Mouse (Mus musculus) liver, embryonic 16.5 days (tissue): ENCODE data around the gene Gm38394. TPM values are rescaled to one million over a fixed set of nuclear protein-coding genes. Genes with fewer than 3 reads are reported as not detected.

ENCODE experiments used
- ATAC-seq: fragments of 200-750 bp; cut with Nextera tagmentation; 2 replicates; pipeline ENCODE4 v1.8.0; 2017; ENCODE audit warnings: low read depth, mild to moderate bottlenecking, moderate number of reproducible peaks, moderate library complexity
- H3K27ac ChIP-seq: fragments of 300-500 bp; sonication (generic); 2 replicates; pipeline ENCODE4 v1.5.1; 2014; ENCODE audit warnings: mild to moderate bottlenecking, low read length
- H3K27me3 ChIP-seq: fragments of 300-500 bp; sonication (generic); 2 replicates; pipeline ENCODE4 v1.6.1; 2014; ENCODE audit warnings: low read depth, low read length, mixed read lengths; ENCODE audit not compliant: control insufficient read depth, insufficient read depth
- H3K36me3 ChIP-seq: fragments of 300-500 bp; sonication (generic); 2 replicates; pipeline ENCODE4 v1.6.1; 2014; ENCODE audit warnings: mild to moderate bottlenecking; ENCODE audit not compliant: control insufficient read depth, insufficient read depth
- H3K4me1 ChIP-seq: fragments of 300-500 bp; sonication (generic); 2 replicates; pipeline ENCODE4 v1.6.1; 2014; ENCODE audit warnings: low read depth, low read length, mixed read lengths; ENCODE audit not compliant: control insufficient read depth
- H3K4me2 ChIP-seq: fragments of 300-500 bp; sonication (generic); 2 replicates; pipeline ENCODE4 v1.6.1; 2014; ENCODE audit warnings: low read depth, low read length, mixed read lengths
- H3K4me3 ChIP-seq: fragments of 300-500 bp; sonication (generic); 2 replicates; pipeline ENCODE4 v1.5.1; 2014; ENCODE audit warnings: low read depth, mild to moderate bottlenecking, low read length
- H3K9ac ChIP-seq: fragments of 300-500 bp; sonication (generic); 2 replicates; pipeline ENCODE4 v1.6.1; 2014; ENCODE audit warnings: low read depth, low read length
- H3K9me3 ChIP-seq: fragments of 300-500 bp; sonication (generic); replicated peaks from 2 replicates; pipeline ENCODE4 v1.6.1; 2016; ENCODE audit warnings: low read length; ENCODE audit not compliant: control insufficient read depth
- WGBS: fragments of 180-500 bp; shearing (Covaris S2); extraction: QIAGEN DNeasy Blood & Tissue Kit; methylation state at CpG from one replicate; pipeline ENCODE4 v1.1.7; 2014; ENCODE audit not compliant: insufficient replicate concordance; 5-methylcytosine and 5-hydroxymethylcytosine counted together
- polyA plus RNA-seq: library from polyadenylated mRNA; unstranded; fragments of >200 nt; fragmentation: Nextera tagmentation; extraction: Ambion mirVana; gene quantifications from 2 replicates; pipeline ENCODE4 v1.2.1, GENCODE M21; 2015

The Gm38394 gene
- polyA plus RNA-seq, 1 experiment from 2014 or later: 1.4 TPM

DNA sequence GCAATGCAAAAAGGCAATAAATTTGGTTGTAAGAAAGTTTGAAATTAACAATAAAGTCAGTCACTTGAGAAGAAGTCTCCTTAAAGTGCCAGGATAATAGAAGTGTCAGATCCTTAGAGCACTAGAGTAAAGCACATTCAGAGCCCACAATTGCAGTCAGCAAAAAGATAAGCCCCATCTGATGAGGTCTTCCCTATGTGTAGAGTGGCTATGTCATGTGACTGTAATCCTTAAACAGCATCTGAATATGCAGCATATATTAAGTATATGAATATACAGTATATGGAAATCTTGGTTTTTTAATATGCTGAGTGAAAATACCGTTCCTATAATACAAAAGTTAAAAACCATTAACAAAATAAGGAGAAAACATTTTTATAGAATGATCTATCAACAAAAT lies 8.1 kb downstream of the Gm38394 start:
- H3K27me3 ChIP-seq: no peaks in the 10 kb centered on the region
- no peak for ATAC-seq
- no peak overlapping the region for H3K9ac ChIP-seq
- no peak overlapping the region for H3K4me2 ChIP-seq
- H3K4me1 ChIP-seq: peaks cover 6% of the 10 kb centered on the region
- H3K9me3 ChIP-seq: no peaks in the 10 kb centered on the region
- no peak overlapping the region for H3K27ac ChIP-seq
- 81% methylated on average over 1 of the region's 1 CpGs for WGBS
- H3K4me3 ChIP-seq: no peak overlapping the region
- peaks cover 8% of the 10 kb centered on the region for H3K36me3 ChIP-seq

DNA sequence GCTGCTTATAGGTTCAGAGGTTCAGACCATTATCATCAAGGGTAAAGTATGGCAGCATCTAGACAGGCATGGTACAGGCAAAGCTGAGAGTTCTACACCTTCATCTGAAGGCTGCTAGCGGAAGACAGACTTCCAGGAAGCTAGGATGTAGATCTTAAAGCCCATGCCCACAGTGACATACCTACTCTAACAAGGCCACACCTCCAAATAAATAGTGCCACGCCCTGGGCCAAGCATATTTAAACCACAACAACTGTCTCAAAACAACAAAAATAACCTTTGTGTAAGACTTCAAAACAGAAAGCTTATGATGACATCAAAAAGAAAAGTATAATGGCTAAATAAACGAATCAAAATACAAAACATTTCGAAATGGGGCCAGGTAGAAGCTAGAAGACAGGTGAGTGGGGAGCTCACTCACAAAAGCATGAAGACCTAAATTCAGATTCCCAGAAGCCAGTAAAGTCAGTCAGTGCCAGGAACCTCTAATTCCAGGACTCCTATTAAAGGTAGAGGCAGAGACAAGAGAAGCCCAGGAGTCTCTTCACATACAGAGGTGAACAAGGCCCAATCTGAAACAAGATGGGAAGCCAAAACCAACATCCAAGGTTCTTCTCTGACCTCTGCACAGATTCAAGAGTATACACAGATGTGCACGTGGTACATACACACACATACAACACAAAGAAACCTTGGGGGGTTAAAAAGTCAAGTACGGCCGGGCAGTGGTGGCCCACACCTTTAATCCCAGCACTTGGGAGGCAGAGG lies 10.6 kb downstream of the Gm38394 start:
- Histone ChIP-seq H3K9ac (no peak overlapping the region), H3K4me1 (no peaks in the 10 kb centered on the region; the same call in 1 of the 2 replicates), H3K27ac (no peak overlapping the region), H3K4me2 (no peak overlapping the region), H3K4me3 (no peak overlapping the region), H3K27me3 (no peaks in the 10 kb centered on the region), H3K36me3 (peaks cover 12% of the 10 kb centered on the region), H3K9me3 (no peaks in the 10 kb centered on the region)
- no peak for ATAC-seq
- 78% methylated on average over 7 of the region's 7 CpGs for WGBS

DNA sequence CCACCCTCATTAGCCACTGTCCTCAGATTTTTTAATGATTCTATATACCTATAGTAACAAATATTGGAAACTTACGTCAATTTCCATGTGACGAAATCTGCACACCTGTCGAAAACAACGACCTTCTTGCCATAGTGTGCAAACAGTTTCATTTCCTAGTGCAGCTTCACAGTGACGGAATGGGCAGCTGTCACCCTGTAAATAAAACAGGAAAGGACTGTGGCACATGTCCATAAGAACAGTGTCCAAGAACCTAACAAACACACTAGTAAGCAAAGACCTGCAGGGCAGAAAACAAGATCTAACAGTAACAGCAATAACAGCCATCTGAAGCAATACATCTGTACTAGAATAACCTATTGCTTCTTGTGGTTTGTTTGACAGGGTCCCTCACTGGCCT lies 15.5 kb downstream of the Gm38394 start:
- no peak overlapping the region for H3K27ac ChIP-seq
- ATAC-seq: no peak
- H3K4me1 ChIP-seq: no peaks in the 10 kb centered on the region; the same call in 1 of the 2 replicates
- H3K9ac ChIP-seq: no peak overlapping the region
- 86% methylated on average over 5 of the region's 5 CpGs for WGBS
- no peak overlapping the region for H3K4me2 ChIP-seq
- no peak overlapping the region for H3K4me3 ChIP-seq
- no peaks in the 10 kb centered on the region for H3K9me3 ChIP-seq
- peaks cover 44% of the 10 kb centered on the region for H3K36me3 ChIP-seq
- no peaks in the 10 kb centered on the region for H3K27me3 ChIP-seq

DNA sequence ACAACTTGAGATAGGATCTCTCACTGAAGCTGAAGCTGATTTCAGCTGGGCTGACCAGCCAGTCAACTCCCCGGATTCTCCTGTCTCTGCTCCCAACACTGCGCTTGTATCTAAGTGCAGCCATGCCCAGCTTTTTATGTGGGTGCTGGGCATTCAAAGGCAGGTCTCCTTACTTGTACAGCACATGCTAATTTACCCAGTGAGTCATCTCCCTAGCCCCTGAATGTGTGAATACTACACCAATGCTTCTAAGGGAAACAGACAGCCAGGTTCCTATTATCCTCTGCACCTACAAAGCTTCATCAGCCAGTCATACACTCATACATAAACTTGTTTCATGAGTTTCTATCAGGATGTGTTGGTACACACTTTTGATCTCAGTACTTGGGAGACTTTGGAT lies 20.0 kb downstream of the Gm38394 start:
- Histone ChIP-seq H3K27ac (no peak overlapping the region), H3K4me1 (no peaks in the 10 kb centered on the region), H3K4me3 (no peak overlapping the region), H3K9ac (no peak overlapping the region), H3K36me3 (peaks cover 65% of the 10 kb centered on the region), H3K4me2 (no peak overlapping the region), H3K27me3 (no peaks in the 10 kb centered on the region), H3K9me3 (no peaks in the 10 kb centered on the region)
- WGBS: 91% methylated on average over 2 of the region's 2 CpGs
- no peak for ATAC-seq

DNA sequence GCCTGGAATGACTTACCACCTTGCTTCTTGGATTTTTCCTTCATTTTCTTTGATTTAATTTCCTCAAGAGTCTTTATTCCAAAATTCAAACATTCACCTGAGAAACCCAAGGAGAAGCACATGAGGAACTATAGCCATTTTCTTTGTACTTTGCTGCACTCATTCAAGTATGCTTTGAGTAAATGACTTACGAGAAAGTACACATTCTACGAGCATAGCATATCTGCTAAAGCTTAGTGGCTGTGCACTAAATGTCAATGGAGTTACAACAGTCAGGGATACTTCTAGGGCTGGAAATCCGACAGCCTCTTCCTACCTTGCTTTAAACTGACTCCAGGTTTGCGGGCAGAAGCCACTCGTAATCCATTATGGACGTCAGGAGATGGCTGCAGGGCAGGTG lies 22.6 kb downstream of the Gm38394 start:
- no peak overlapping the region for H3K27ac ChIP-seq
- no peaks in the 10 kb centered on the region for H3K9me3 ChIP-seq
- H3K4me1 ChIP-seq: no peaks in the 10 kb centered on the region
- no peak overlapping the region for H3K9ac ChIP-seq
- H3K4me2 ChIP-seq: no peak overlapping the region
- H3K4me3 ChIP-seq: no peak overlapping the region
- WGBS: 84% methylated on average over 6 of the region's 6 CpGs
- no peaks in the 10 kb centered on the region for H3K27me3 ChIP-seq
- no peak for ATAC-seq
- peaks cover 60% of the 10 kb centered on the region for H3K36me3 ChIP-seq

DNA sequence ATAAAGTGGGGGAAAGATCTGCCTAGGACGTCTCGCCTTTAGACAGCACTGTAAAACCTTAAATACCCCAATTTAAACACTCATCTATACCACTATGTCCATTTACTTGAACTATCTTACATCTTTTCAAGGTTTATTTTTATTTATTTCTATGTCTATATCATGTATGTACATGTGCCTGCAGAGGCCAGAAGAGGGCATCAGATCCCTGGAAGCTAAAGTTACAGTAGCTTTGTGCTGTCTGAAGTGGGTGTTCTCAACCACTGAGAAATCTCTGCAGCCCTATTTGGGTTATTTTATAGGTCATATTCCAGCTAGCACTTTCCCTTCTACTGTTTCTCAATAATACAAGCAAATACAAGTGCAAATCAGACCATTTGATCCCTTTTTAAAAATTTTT lies 28.9 kb downstream of the Gm38394 start:
- no peak for ATAC-seq
- WGBS: 81% methylated on average over 2 of the region's 2 CpGs
- Histone ChIP-seq H3K9ac (no peak overlapping the region), H3K4me3 (no peak overlapping the region), H3K27me3 (no peaks in the 10 kb centered on the region), H3K36me3 (peaks cover 53% of the 10 kb centered on the region), H3K9me3 (no peaks in the 10 kb centered on the region), H3K4me2 (no peak overlapping the region), H3K4me1 (no peaks in the 10 kb centered on the region), H3K27ac (no peak overlapping the region)

DNA sequence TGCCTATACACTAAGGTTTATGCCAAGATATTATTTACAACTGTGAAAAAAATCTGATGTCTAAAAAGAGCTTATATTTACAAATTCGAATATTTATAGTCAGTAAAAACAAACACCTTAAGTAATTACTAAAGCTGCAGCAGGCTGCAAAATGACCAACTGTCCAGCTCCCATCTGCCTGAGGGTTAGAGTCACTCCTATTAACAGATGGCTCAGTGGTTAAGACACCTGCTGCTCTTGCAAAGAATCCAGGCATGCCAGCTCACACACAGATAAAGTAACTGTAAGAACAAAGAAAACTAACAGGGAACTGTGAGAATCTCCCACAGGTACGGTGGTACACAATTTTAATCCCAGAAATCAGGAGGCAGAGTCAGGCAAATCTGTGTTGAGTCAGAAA lies 36.1 kb downstream of the Gm38394 start:
- peaks cover 61% of the 10 kb centered on the region for H3K36me3 ChIP-seq
- WGBS: 65% methylated on average over 2 of the region's 2 CpGs

DNA sequence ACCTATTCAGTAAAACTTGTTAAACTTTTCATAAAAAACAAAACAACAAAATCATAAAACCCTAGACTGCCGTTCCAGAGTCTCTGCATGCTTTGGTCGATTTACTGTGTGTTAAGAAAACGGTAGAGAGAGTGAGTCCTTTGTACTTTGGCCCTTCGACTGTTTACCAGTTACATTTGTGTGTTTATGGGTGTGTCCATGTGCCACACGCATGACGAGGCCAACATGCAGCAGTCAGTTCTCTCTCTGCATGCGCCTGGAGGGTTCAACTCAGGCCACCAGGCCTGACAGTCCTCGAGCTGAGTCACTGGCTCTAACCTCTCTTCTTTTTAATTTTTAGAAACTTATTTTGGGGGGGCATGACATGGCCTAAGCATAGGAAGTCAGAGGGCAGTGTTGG lies 42.8 kb downstream of the Gm38394 start:
- H3K4me2 ChIP-seq: no peak overlapping the region
- no peak overlapping the region for H3K27ac ChIP-seq
- H3K4me3 ChIP-seq: no peak overlapping the region
- H3K9me3 ChIP-seq: no peaks in the 10 kb centered on the region
- H3K36me3 ChIP-seq: peaks cover 19% of the 10 kb centered on the region
- 47% methylated on average over 8 of the region's 8 CpGs for WGBS
- ATAC-seq: peak; percentile 86
- no peaks in the 10 kb centered on the region for H3K27me3 ChIP-seq
- H3K9ac ChIP-seq: no peak overlapping the region
- H3K4me1 ChIP-seq: peaks cover 17% of the 10 kb centered on the region

More for the DNA sequence above, 36.1 kb downstream of the Gm38394 start:
- H3K4me3 ChIP-seq: no peak overlapping the region
- H3K4me1 ChIP-seq: no peaks in the 10 kb centered on the region
- no peaks in the 10 kb centered on the region for H3K9me3 ChIP-seq
- H3K27ac ChIP-seq: no peak overlapping the region
- H3K4me2 ChIP-seq: no peak overlapping the region
- H3K9ac ChIP-seq: no peak overlapping the region
- H3K27me3 ChIP-seq: no peaks in the 10 kb centered on the region
- no peak for ATAC-seq

DNA sequence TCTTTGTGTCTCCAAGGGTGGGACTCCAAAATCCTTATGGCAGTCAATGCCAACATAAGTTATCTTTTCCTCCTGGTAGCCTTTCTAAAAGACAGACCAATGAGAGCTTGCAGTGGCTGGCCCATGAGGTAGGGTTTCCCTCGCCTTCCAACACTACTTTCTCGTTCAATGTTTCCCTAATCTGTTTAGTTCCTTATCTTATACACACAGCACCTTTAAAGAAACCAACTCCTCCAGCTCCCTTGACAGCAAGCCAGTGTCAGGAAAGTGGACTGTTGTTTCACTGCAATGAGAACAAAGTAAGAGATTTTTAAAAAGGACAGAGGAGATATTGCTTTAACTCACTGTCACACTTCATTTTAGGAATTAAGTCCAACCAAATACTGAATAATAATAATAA lies 43.2 kb downstream of the Gm38394 start:
- H3K9me3 ChIP-seq: no peaks in the 10 kb centered on the region
- ATAC-seq: peak; percentile 50
- H3K9ac ChIP-seq: no peak overlapping the region
- H3K27ac ChIP-seq: peak overlapping the region; percentile 60
- WGBS: 15% methylated on average over 2 of the region's 2 CpGs
- no peak overlapping the region for H3K4me2 ChIP-seq
- peaks cover 17% of the 10 kb centered on the region for H3K4me1 ChIP-seq
- H3K36me3 ChIP-seq: peaks cover 15% of the 10 kb centered on the region
- no peaks in the 10 kb centered on the region for H3K27me3 ChIP-seq
- H3K4me3 ChIP-seq: no peak overlapping the region
